Mouse (Mus musculus): ENCODE data around the gene Fcer2a. TPM values are rescaled to one million over a fixed set of nuclear protein-coding genes. Genes with fewer than 3 reads are reported as not detected.

The Fcer2a gene
- polyA plus RNA-seq, 1 experiment from 2014 or later = 0.41 TPM

GRCm38 (mm10) chr8:3671980-3672491 lies 21.9 kb downstream of the Fcer2a start, which contains the start of gene Fcor:
Gene Fcor, minus strand, starts transcription at chr8:3672362.
- Histone ChIP-seq H3K9me3 (no peaks in the 10 kb centered on the region), H3K4me3 (peak within 1 kb of the TSS; percentile 53), H3K27me3 (replicated peaks) (no peaks in the 10 kb centered on the region), H3K9ac (peak within 1 kb of the TSS; percentile 42), H3K4me2 (peak within 1 kb of the TSS; percentile 56), H3K4me1 (peaks cover 12% of the 10 kb centered on the region; the same call in 1 of the 2 replicates), H3K36me3 (replicated peaks) (no peaks in the 10 kb centered on the region), H3K27ac (peak within 1 kb of the TSS; percentile 75)
- WGBS = under 1% methylated on average over 23 of the region's 23 CpGs
- peak; percentile 89 for ATAC-seq (replicated peaks)

GRCm38 (mm10) chr8:3670388-3670787 lies 23.6 kb downstream of the Fcer2a start:
- H3K9me3 ChIP-seq = no peaks in the 10 kb centered on the region
- no peak overlapping the region for H3K27ac ChIP-seq
- H3K4me3 ChIP-seq = no peak overlapping the region
- WGBS = 83% methylated on average over 2 of the region's 2 CpGs
- no peaks in the 10 kb centered on the region for H3K36me3 ChIP-seq (replicated peaks)
- H3K4me2 ChIP-seq = no peak overlapping the region
- no peak for ATAC-seq (replicated peaks)
- no peak overlapping the region for H3K9ac ChIP-seq
- 0 out of 2 replicates have a peak, but pooled peaks cover 7% of the 10 kb centered on the region for H3K4me1 ChIP-seq
- H3K27me3 ChIP-seq (replicated peaks) = no peaks in the 10 kb centered on the region

- H3K4me1 ChIP-seq = no peaks in the 10 kb centered on the region
- no peak within 1 kb of the TSS for H3K4me2 ChIP-seq
- no peaks in the 10 kb centered on the region for H3K36me3 ChIP-seq (replicated peaks)
- no peak for ATAC-seq (replicated peaks)
- H3K9ac ChIP-seq = no peak within 1 kb of the TSS
- H3K27ac ChIP-seq = no peak within 1 kb of the TSS
- H3K9me3 ChIP-seq = no peaks in the 10 kb centered on the region
- no peaks in the 10 kb centered on the region for H3K27me3 ChIP-seq (replicated peaks)
- no peak within 1 kb of the TSS for H3K4me3 ChIP-seq
- WGBS = 74% methylated on average over 6 of the region's 6 CpGs
Observed at GRCm38 (mm10) chr8:3665507-3665906, 28.5 kb downstream of the Fcer2a start, which contains the start of gene Mcemp1. Gene Mcemp1, plus strand, starts transcription at chr8:3665754.

- ATAC-seq (replicated peaks) = no peak
- Histone ChIP-seq H3K27me3 (replicated peaks) (no peaks in the 10 kb centered on the region), H3K9me3 (no peaks in the 10 kb centered on the region), H3K4me2 (no peak overlapping the region), H3K27ac (no peak overlapping the region), H3K36me3 (replicated peaks) (no peaks in the 10 kb centered on the region), H3K4me1 (no peaks in the 10 kb centered on the region), H3K9ac (no peak overlapping the region), H3K4me3 (no peak overlapping the region)
- WGBS = 63% methylated on average over 5 of the region's 5 CpGs
Observed at GRCm38 (mm10) chr8:3664405-3664804, 29.6 kb downstream of the Fcer2a start.

GRCm38 (mm10) chr8:3660889-3661288 lies 33.1 kb downstream of the Fcer2a start:
- H3K9ac ChIP-seq = no peak overlapping the region
- peaks cover 9% of the 10 kb centered on the region for H3K4me1 ChIP-seq
- 86% methylated on average over 8 of the region's 8 CpGs for WGBS
- no peaks in the 10 kb centered on the region for H3K9me3 ChIP-seq
- no peak for ATAC-seq (replicated peaks)
- H3K27me3 ChIP-seq (replicated peaks) = no peaks in the 10 kb centered on the region
- no peak overlapping the region for H3K4me2 ChIP-seq
- no peak overlapping the region for H3K27ac ChIP-seq
- no peak overlapping the region for H3K4me3 ChIP-seq
- no peaks in the 10 kb centered on the region for H3K36me3 ChIP-seq (replicated peaks)

GRCm38 (mm10) chr8:3656725-3657381 lies 37.1 kb downstream of the Fcer2a start:
- Histone ChIP-seq H3K4me2 (peak overlapping the region; percentile 16; the same call in 1 of the 2 replicates), H3K27ac (no peak overlapping the region), H3K4me3 (0 out of 2 replicates have a peak overlapping the region, but pooled peaks have one; percentile 9), H3K27me3 (replicated peaks) (no peaks in the 10 kb centered on the region), H3K9ac (no peak overlapping the region), H3K36me3 (replicated peaks) (no peaks in the 10 kb centered on the region), H3K4me1 (peaks cover 9% of the 10 kb centered on the region), H3K9me3 (no peaks in the 10 kb centered on the region)
- peak; percentile 77 for ATAC-seq (replicated peaks)
- WGBS = 20% methylated on average over 7 of the region's 7 CpGs

GRCm38 (mm10) chr8:3655526-3655925 lies 38.4 kb downstream of the Fcer2a start, which contains the start of gene Retn:
Gene Retn, plus strand, starts transcription at chr8:3655770.
- Histone ChIP-seq H3K27me3 (replicated peaks) (no peaks in the 10 kb centered on the region), H3K9me3 (no peaks in the 10 kb centered on the region), H3K4me3 (no peak within 1 kb of the TSS), H3K4me2 (no peak within 1 kb of the TSS), H3K4me1 (peaks cover 9% of the 10 kb centered on the region), H3K36me3 (replicated peaks) (no peaks in the 10 kb centered on the region), H3K27ac (no peak within 1 kb of the TSS), H3K9ac (no peak within 1 kb of the TSS)
- 72% methylated on average over 3 of the region's 3 CpGs for WGBS
- no peak for ATAC-seq (replicated peaks)

- Histone ChIP-seq H3K4me1 (peaks cover 9% of the 10 kb centered on the region), H3K4me3 (no peak overlapping the region), H3K27ac (no peak overlapping the region), H3K9ac (no peak overlapping the region), H3K9me3 (no peaks in the 10 kb centered on the region), H3K36me3 (replicated peaks) (no peaks in the 10 kb centered on the region), H3K27me3 (replicated peaks) (no peaks in the 10 kb centered on the region), H3K4me2 (no peak overlapping the region)
- no peak for ATAC-seq (replicated peaks)
- WGBS = 75% methylated on average over 11 of the region's 11 CpGs
Observed at GRCm38 (mm10) chr8:3654726-3655508, 39.1 kb downstream of the Fcer2a start.

- H3K27ac ChIP-seq = no peak overlapping the region
- no peaks in the 10 kb centered on the region for H3K27me3 ChIP-seq (replicated peaks)
- H3K4me2 ChIP-seq = no peak overlapping the region
- 69% methylated on average over 3 of the region's 3 CpGs for WGBS
- H3K36me3 ChIP-seq (replicated peaks) = no peaks in the 10 kb centered on the region
- H3K4me3 ChIP-seq = no peak overlapping the region
- no peaks in the 10 kb centered on the region for H3K9me3 ChIP-seq
- peaks cover 9% of the 10 kb centered on the region for H3K4me1 ChIP-seq
- ATAC-seq (replicated peaks) = no peak
- H3K9ac ChIP-seq = no peak overlapping the region
Observed at GRCm38 (mm10) chr8:3652845-3653244, 41.1 kb downstream of the Fcer2a start.

GRCm38 (mm10) chr8:3648990-3649389 lies 45.0 kb downstream of the Fcer2a start:
- Histone ChIP-seq H3K4me3 (no peak overlapping the region), H3K27me3 (replicated peaks) (no peaks in the 10 kb centered on the region), H3K9ac (no peak overlapping the region), H3K36me3 (replicated peaks) (no peaks in the 10 kb centered on the region), H3K4me1 (no peaks in the 10 kb centered on the region), H3K27ac (no peak overlapping the region), H3K4me2 (no peak overlapping the region), H3K9me3 (no peaks in the 10 kb centered on the region)
- 36% methylated on average over 1 of the region's 1 CpGs for WGBS
- no peak for ATAC-seq (replicated peaks)

GRCm38 (mm10) chr8:3648268-3648667 lies 45.7 kb downstream of the Fcer2a start:
- WGBS = 77% methylated on average over 2 of the region's 2 CpGs
- no peak overlapping the region for H3K4me3 ChIP-seq
- no peaks in the 10 kb centered on the region for H3K27me3 ChIP-seq (replicated peaks)
- H3K27ac ChIP-seq = no peak overlapping the region
- no peak overlapping the region for H3K9ac ChIP-seq
- no peaks in the 10 kb centered on the region for H3K9me3 ChIP-seq
- no peak for ATAC-seq (replicated peaks)
- H3K4me2 ChIP-seq = no peak overlapping the region
- H3K36me3 ChIP-seq (replicated peaks) = no peaks in the 10 kb centered on the region
- H3K4me1 ChIP-seq = no peaks in the 10 kb centered on the region

- Histone ChIP-seq H3K9ac (no peak overlapping the region), H3K27ac (no peak overlapping the region), H3K27me3 (replicated peaks) (no peaks in the 10 kb centered on the region), H3K4me1 (no peaks in the 10 kb centered on the region), H3K4me3 (no peak overlapping the region), H3K4me2 (no peak overlapping the region), H3K36me3 (replicated peaks) (no peaks in the 10 kb centered on the region), H3K9me3 (no peaks in the 10 kb centered on the region)
- no peak for ATAC-seq (replicated peaks)
- WGBS = 86% methylated on average over 4 of the region's 4 CpGs
Observed at GRCm38 (mm10) chr8:3647561-3647960, 46.4 kb downstream of the Fcer2a start.
